Mouse (Mus musculus): ENCODE measurements around the gene Shc2.

The Shc2 gene

GRCm38 (mm10) chr10:79637128-79638110, at the start of gene Shc2:
Gene Shc2 (minus strand): TSS chr10:79637918.
- peak; percentile 61 to 74 for DNase-seq (ENCODE audit: low spot score in 2 of 2)

- no peak for DNase-seq (ENCODE audit: low spot score in 2 of 2)
These were observed 49.8 kb upstream of the Shc2 start for GRCm38 (mm10) chr10:79687513-79687912.

GRCm38 (mm10) chr10:79686691-79687090, 49.0 kb upstream of the Shc2 start:
- no peak for DNase-seq (ENCODE audit: low spot score in 2 of 2)

- DNase-seq (ENCODE audit: low spot score in 2 of 2): no peak
These were observed 48.5 kb upstream of the Shc2 start for GRCm38 (mm10) chr10:79686219-79686618.

GRCm38 (mm10) chr10:79684770-79685600, 47.3 kb upstream of the Shc2 start:
- DNase-seq (ENCODE audit: low spot score in 2 of 2): no peak

GRCm38 (mm10) chr10:79683726-79684640, 46.3 kb upstream of the Shc2 start:
- DNase-seq (ENCODE audit: low spot score in 2 of 2): peak in 1 of 2 experiments; percentile 20

GRCm38 (mm10) chr10:79682916-79683582, 45.3 kb upstream of the Shc2 start:
- DNase-seq (ENCODE audit: low spot score in 2 of 2): peak; percentile 19 to 54

- DNase-seq (ENCODE audit: low spot score in 2 of 2): no peak
These were observed 44.8 kb upstream of the Shc2 start for GRCm38 (mm10) chr10:79682551-79682915.

- DNase-seq (ENCODE audit: low spot score in 2 of 2): peak; percentile 97 to 98
These were observed 44.0 kb upstream of the Shc2 start, which contains the start of gene Cdc34 for GRCm38 (mm10) chr10:79681591-79682245. Gene Cdc34 (plus strand): TSS chr10:79682195.

GRCm38 (mm10) chr10:79680606-79681495, 43.1 kb upstream of the Shc2 start:
- DNase-seq (ENCODE audit: low spot score in 2 of 2): no peak

- no peak for DNase-seq (ENCODE audit: low spot score in 2 of 2)
These were observed 37.8 kb upstream of the Shc2 start for GRCm38 (mm10) chr10:79675346-79676035.

GRCm38 (mm10) chr10:79673054-79673453, 35.3 kb upstream of the Shc2 start:
- no peak for DNase-seq (ENCODE audit: low spot score in 2 of 2)

GRCm38 (mm10) chr10:79672088-79672455, 34.4 kb upstream of the Shc2 start:
- DNase-seq (ENCODE audit: low spot score in 2 of 2): no peak

GRCm38 (mm10) chr10:79671396-79672087, 33.8 kb upstream of the Shc2 start:
- DNase-seq (ENCODE audit: low spot score in 2 of 2): no peak

GRCm38 (mm10) chr10:79670071-79670888, 32.6 kb upstream of the Shc2 start:
- no peak for DNase-seq (ENCODE audit: low spot score in 2 of 2)

- DNase-seq (ENCODE audit: low spot score in 2 of 2): peak; percentile 71 to 84
These were observed 31.9 kb upstream of the Shc2 start for GRCm38 (mm10) chr10:79669576-79670057.

Data from cerebellum, postnatal 4 days (tissue).